Mouse (Mus musculus): ENCODE measurements at regions not wholly inside any gene's neighbourhood (a gene's known extent, or its start where the extent isn't known, plus 50 kb on each side); places are given as distances from the start of the nearest gene placed in this dataset.

DNA sequence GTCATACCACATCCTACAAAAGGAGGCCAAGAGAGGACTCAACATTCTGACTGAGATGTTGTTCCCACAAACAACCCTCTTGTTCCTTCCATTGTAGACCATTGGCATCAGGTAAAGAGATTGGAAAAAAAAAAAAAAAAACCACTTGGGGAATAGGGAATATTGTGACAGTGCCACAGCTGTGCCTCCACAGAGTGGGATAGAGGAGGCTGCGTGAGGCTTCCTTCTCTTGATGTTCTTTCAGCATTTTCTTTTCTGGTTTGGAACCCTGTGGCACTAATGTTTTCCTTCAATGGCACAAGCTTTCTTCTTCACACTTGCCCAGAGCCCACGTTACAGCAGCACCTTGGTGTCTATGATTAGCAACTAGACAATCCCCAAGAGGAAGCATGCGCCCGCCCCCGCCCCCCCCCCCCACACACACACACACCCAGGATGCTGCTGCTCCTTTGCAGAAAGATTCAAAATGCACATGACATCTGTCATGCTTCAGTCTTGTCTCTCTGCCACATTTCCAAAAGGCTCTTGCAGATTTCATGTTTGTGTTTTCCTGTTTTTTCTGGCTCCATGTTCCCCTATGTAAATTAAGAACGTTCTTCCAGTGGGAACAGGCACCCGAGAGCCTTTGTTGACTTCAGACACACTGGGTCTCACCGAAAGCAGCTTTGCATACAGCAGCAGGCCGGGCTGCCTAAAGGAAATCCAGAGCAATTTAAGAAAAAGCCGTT is 2283.4 kb upstream of the Gm7489 start:
- Histone ChIP-seq H3K36me3 (ENCODE audit: control insufficient read depth, insufficient read depth, low read length) (no peaks in the 10 kb centered on the region), H3K9ac (replicated peaks; ENCODE audit: low read depth, low read length) (no peak overlapping the region), H3K27ac (ENCODE audit: low read length) (no peak overlapping the region), H3K9me3 (ENCODE audit: control insufficient read depth, low read depth, low read length) (no peaks in the 10 kb centered on the region), H3K4me1 (ENCODE audit: control insufficient read depth, insufficient read depth, low read length) (no peaks in the 10 kb centered on the region), H3K4me2 (replicated peaks; ENCODE audit: low read depth, low read length) (no peak overlapping the region), H3K27me3 (ENCODE audit: control insufficient read depth, insufficient read depth, low read length) (no peaks in the 10 kb centered on the region), H3K4me3 (ENCODE audit: low read depth, low read length) (no peak overlapping the region)
- ATAC-seq (ENCODE audit: insufficient number of reproducible peaks, insufficient read depth, low FRiP score, low read depth) = no peak
- 57% methylated on average over 10 of the region's 10 CpGs for WGBS

DNA sequence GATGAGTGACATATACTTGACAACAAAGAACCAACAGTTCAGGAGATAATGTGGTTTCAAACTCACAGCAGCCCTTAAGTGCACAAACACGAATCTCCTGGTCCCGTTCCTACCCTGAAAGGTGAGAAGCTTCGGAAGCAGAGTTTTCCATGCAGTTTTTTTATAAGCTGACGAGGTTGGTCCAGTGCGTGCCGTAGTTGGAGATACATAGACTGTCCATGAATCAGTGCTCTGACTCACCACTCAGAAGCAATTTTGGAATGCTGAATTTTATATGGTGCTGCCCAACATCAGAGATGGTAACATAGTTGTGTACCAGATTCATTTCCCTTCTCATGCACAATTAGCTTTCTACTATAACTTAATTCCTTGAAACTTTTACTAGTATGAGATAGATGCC is 2263.3 kb upstream of the Gm7489 start:
- H3K27ac ChIP-seq (ENCODE audit: low read length) = no peak overlapping the region
- no peaks in the 10 kb centered on the region for H3K27me3 ChIP-seq (ENCODE audit: control insufficient read depth, insufficient read depth, low read length)
- no peaks in the 10 kb centered on the region for H3K36me3 ChIP-seq (ENCODE audit: control insufficient read depth, insufficient read depth, low read length)
- H3K4me2 ChIP-seq (replicated peaks; ENCODE audit: low read depth, low read length) = no peak overlapping the region
- H3K9me3 ChIP-seq (ENCODE audit: control insufficient read depth, low read depth, low read length) = no peaks in the 10 kb centered on the region
- WGBS = 87% methylated on average over 6 of the region's 6 CpGs
- H3K4me3 ChIP-seq (ENCODE audit: low read depth, low read length) = no peak overlapping the region
- no peak for ATAC-seq (ENCODE audit: insufficient number of reproducible peaks, insufficient read depth, low FRiP score, low read depth)
- H3K9ac ChIP-seq (replicated peaks; ENCODE audit: low read depth, low read length) = no peak overlapping the region
- no peaks in the 10 kb centered on the region for H3K4me1 ChIP-seq (ENCODE audit: control insufficient read depth, insufficient read depth, low read length)

DNA sequence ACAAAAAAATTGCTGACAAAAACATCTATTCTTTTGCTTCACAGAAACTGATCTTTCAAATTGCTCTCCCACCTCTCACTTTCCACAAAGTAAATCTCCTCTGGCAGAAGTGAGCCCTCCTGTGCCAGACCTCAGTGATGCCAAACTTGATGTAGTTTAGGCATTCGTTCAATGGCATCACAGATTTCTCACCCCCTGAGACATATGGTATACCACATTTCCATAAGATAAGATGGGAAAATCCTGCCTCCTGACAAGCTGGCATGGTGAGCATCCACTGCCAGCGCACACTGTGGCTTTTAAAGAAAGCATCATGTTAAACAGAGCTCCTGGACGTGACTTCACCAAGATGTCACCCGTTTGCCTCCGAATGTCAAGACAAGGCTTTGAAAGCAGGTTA is 2257.2 kb upstream of the Gm7489 start:
- Histone ChIP-seq H3K4me3 (ENCODE audit: low read depth, low read length) (no peak overlapping the region), H3K9me3 (ENCODE audit: control insufficient read depth, low read depth, low read length) (no peaks in the 10 kb centered on the region), H3K27ac (ENCODE audit: low read length) (no peak overlapping the region), H3K36me3 (ENCODE audit: control insufficient read depth, insufficient read depth, low read length) (no peaks in the 10 kb centered on the region), H3K4me2 (replicated peaks; ENCODE audit: low read depth, low read length) (no peak overlapping the region), H3K27me3 (ENCODE audit: control insufficient read depth, insufficient read depth, low read length) (no peaks in the 10 kb centered on the region), H3K9ac (replicated peaks; ENCODE audit: low read depth, low read length) (no peak overlapping the region), H3K4me1 (ENCODE audit: control insufficient read depth, insufficient read depth, low read length) (no peaks in the 10 kb centered on the region)
- ATAC-seq (ENCODE audit: insufficient number of reproducible peaks, insufficient read depth, low FRiP score, low read depth) = no peak
- WGBS = 88% methylated on average over 5 of the region's 5 CpGs

DNA sequence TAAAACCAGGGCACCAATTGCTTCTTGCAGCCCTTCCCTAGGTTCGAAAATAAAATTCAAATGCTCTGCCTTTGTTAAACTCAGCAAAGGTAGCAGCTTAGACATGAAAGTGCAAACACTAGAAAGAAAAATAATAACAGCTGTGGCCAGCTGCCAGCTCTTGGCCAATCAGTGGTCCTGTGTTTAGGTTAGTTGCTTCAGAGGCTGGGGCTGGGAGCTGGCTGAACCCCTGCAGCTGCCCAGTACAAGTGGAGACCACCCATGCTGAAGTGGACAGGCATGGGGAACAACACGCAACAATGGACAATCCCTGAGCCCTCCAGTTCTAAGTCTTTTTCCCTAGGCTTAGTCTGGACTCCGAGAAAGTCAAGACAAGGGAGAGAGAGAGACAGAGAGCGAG is 2256.2 kb upstream of the Gm7489 start:
- Histone ChIP-seq H3K36me3 (ENCODE audit: control insufficient read depth, insufficient read depth, low read length) (no peaks in the 10 kb centered on the region), H3K27ac (ENCODE audit: low read length) (no peak overlapping the region), H3K27me3 (ENCODE audit: control insufficient read depth, insufficient read depth, low read length) (no peaks in the 10 kb centered on the region), H3K4me2 (replicated peaks; ENCODE audit: low read depth, low read length) (no peak overlapping the region), H3K4me3 (ENCODE audit: low read depth, low read length) (no peak overlapping the region), H3K4me1 (ENCODE audit: control insufficient read depth, insufficient read depth, low read length) (no peaks in the 10 kb centered on the region), H3K9ac (replicated peaks; ENCODE audit: low read depth, low read length) (no peak overlapping the region), H3K9me3 (ENCODE audit: control insufficient read depth, low read depth, low read length) (no peaks in the 10 kb centered on the region)
- 42% methylated on average over 4 of the region's 4 CpGs for WGBS
- ATAC-seq (ENCODE audit: insufficient number of reproducible peaks, insufficient read depth, low FRiP score, low read depth) = peak; percentile 58; the same call in 1 of the 2 replicates

DNA sequence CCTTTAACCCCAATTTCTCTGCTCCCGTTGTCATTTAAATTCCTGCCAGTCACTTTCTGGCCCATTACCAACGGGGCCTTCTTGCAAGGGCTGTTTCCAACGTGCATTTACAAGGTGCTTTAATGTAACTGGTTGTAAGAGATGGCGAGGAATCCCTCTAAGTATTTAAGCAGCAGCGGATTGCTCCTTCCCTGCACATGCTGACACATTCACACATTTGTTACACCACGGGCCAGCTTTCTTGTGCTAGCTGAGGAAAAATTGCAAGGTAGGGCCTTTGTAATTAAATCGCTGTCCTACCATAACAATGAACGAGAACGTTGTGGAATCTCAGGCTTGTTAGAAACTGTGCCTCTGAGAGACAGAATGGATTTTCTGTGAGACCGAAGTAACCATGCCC is 2252.8 kb upstream of the Gm7489 start:
- no peak overlapping the region for H3K4me3 ChIP-seq (ENCODE audit: low read depth, low read length)
- H3K9me3 ChIP-seq (ENCODE audit: control insufficient read depth, low read depth, low read length) = no peaks in the 10 kb centered on the region
- ATAC-seq (ENCODE audit: insufficient number of reproducible peaks, insufficient read depth, low FRiP score, low read depth) = no peak
- H3K36me3 ChIP-seq (ENCODE audit: control insufficient read depth, insufficient read depth, low read length) = no peaks in the 10 kb centered on the region
- no peak overlapping the region for H3K9ac ChIP-seq (replicated peaks; ENCODE audit: low read depth, low read length)
- H3K4me1 ChIP-seq (ENCODE audit: control insufficient read depth, insufficient read depth, low read length) = no peaks in the 10 kb centered on the region
- no peak overlapping the region for H3K4me2 ChIP-seq (replicated peaks; ENCODE audit: low read depth, low read length)
- 77% methylated on average over 10 of the region's 10 CpGs for WGBS
- no peak overlapping the region for H3K27ac ChIP-seq (ENCODE audit: low read length)
- no peaks in the 10 kb centered on the region for H3K27me3 ChIP-seq (ENCODE audit: control insufficient read depth, insufficient read depth, low read length)

DNA sequence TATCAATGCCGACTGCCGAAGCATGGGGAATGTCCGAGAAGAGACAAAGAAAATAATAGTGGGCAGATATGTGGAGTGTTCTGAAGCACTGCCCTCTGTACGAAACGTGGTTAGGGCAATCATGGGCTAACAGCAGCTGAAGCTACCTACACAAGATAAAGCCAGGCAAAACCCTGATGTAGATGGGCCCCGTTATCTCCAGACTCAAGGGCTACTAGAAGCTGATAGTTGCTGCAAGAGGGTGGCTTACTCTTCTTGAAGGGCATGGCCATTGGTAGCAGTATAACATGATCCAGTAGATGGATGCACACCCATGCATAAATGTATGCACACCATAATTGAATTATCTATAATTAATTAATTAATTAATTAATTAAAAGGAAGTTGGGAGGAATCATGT is 2251.6 kb upstream of the Gm7489 start:
- H3K4me3 ChIP-seq (ENCODE audit: low read depth, low read length) = no peak overlapping the region
- no peak overlapping the region for H3K4me2 ChIP-seq (replicated peaks; ENCODE audit: low read depth, low read length)
- no peak overlapping the region for H3K9ac ChIP-seq (replicated peaks; ENCODE audit: low read depth, low read length)
- H3K4me1 ChIP-seq (ENCODE audit: control insufficient read depth, insufficient read depth, low read length) = no peaks in the 10 kb centered on the region
- H3K27me3 ChIP-seq (ENCODE audit: control insufficient read depth, insufficient read depth, low read length) = no peaks in the 10 kb centered on the region
- no peak for ATAC-seq (ENCODE audit: insufficient number of reproducible peaks, insufficient read depth, low FRiP score, low read depth)
- H3K27ac ChIP-seq (ENCODE audit: low read length) = no peak overlapping the region
- H3K9me3 ChIP-seq (ENCODE audit: control insufficient read depth, low read depth, low read length) = no peaks in the 10 kb centered on the region
- H3K36me3 ChIP-seq (ENCODE audit: control insufficient read depth, insufficient read depth, low read length) = no peaks in the 10 kb centered on the region
- WGBS = 87% methylated on average over 6 of the region's 6 CpGs

- no peaks in the 10 kb centered on the region for H3K9me3 ChIP-seq (ENCODE audit: control insufficient read depth, low read depth, low read length)
- H3K4me2 ChIP-seq (replicated peaks; ENCODE audit: low read depth, low read length) = 0 out of 2 replicates have a peak overlapping the region, but pooled peaks have one; percentile 2
- H3K9ac ChIP-seq (replicated peaks; ENCODE audit: low read depth, low read length) = no peak overlapping the region
- no peaks in the 10 kb centered on the region for H3K4me1 ChIP-seq (ENCODE audit: control insufficient read depth, insufficient read depth, low read length)
- no peaks in the 10 kb centered on the region for H3K27me3 ChIP-seq (ENCODE audit: control insufficient read depth, insufficient read depth, low read length)
- no peak overlapping the region for H3K4me3 ChIP-seq (ENCODE audit: low read depth, low read length)
- WGBS = 38% methylated on average over 7 of the region's 7 CpGs
- no peak overlapping the region for H3K27ac ChIP-seq (ENCODE audit: low read length)
- no peaks in the 10 kb centered on the region for H3K36me3 ChIP-seq (ENCODE audit: control insufficient read depth, insufficient read depth, low read length)
- no peak for ATAC-seq (ENCODE audit: insufficient number of reproducible peaks, insufficient read depth, low FRiP score, low read depth)
Observed at GRCm38 (mm10) chr15:51634726-51635125, 2250.0 kb upstream of the Gm7489 start.

DNA sequence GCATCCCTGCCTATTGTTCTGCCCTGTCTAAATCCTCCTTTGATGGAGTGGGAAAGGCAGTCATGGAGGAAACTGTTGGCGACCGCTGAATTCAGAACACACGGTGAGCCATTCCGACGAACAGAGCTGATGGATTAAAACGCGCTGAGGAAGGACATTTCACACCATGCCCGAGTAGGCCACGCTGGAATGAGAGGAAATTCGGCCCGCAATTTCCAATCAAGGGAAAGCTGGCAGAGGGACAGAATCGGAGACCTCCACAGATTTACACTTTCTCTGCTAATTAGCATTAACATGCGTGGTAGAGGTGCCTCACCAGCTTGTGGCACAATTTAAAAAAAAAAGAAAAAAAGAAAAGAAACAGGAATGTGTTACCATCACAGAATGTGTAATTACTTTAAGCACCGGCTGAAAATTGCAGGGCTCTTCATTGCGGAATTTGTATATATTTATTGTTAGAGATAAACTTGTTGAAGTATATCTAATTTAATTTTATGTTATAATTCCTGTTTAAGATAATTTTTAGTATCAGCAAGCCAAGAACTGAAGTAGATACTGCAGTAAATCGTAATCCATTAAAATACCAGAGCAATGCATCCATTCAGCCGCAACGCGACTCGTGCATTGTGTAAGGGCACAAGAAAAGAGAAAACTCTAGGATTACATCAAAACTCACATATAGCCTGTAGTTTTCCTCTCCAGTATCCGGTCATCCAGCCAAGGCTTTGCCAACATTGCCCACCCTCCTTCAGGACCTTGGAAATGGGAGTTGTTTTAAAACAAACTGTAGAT is 2249.4 kb upstream of the Gm7489 start:
- Histone ChIP-seq H3K9ac (replicated peaks; ENCODE audit: low read depth, low read length) (no peak overlapping the region), H3K27me3 (ENCODE audit: control insufficient read depth, insufficient read depth, low read length) (no peaks in the 10 kb centered on the region), H3K27ac (ENCODE audit: low read length) (no peak overlapping the region), H3K4me1 (ENCODE audit: control insufficient read depth, insufficient read depth, low read length) (no peaks in the 10 kb centered on the region), H3K36me3 (ENCODE audit: control insufficient read depth, insufficient read depth, low read length) (no peaks in the 10 kb centered on the region), H3K4me2 (replicated peaks; ENCODE audit: low read depth, low read length) (0 out of 2 replicates have a peak overlapping the region, but pooled peaks have one; percentile 2), H3K4me3 (ENCODE audit: low read depth, low read length) (no peak overlapping the region), H3K9me3 (ENCODE audit: control insufficient read depth, low read depth, low read length) (no peaks in the 10 kb centered on the region)
- WGBS = 44% methylated on average over 21 of the region's 21 CpGs
- no peak for ATAC-seq (ENCODE audit: insufficient number of reproducible peaks, insufficient read depth, low FRiP score, low read depth)

Data from stomach, embryonic 14.5 days (tissue).